Mouse (Mus musculus): ENCODE results near the gene Pnmt. TPM values are rescaled to one million over a fixed set of nuclear protein-coding genes. Genes with fewer than 3 reads are reported as not detected.

The Pnmt gene
- total RNA-seq, 2 experiments from 2014 or later, result not detected

DNA sequence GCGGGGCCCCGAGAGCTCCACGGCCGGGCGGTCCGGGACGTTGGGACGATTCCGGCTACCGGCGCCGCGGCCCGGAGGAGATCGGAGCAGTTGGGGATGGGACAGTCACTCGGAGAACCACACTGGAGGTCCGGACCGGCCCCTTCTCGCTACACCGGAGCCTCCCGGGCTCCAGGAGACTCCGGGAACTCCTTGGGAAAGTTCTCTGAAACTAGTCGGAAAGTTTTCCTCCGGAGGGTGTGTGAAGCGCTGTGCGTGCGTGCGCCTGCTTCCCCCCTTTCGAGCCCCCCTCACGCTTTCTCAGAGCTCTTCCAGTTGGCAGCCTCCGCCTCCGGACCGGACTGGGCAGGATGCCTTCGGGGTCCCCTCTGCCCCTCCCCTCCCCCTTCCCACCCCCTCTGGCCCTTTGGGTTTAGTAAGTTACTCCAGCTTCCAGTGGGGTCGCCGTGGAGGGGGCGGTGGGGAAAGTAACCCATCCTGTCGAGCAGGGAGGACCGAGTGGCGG, 26.6 kb downstream of the Pnmt start:
- peak in 1 of 2 experiments; percentile 21 for DNase-seq (ENCODE audit: low spot score in 2 of 2)

DNA sequence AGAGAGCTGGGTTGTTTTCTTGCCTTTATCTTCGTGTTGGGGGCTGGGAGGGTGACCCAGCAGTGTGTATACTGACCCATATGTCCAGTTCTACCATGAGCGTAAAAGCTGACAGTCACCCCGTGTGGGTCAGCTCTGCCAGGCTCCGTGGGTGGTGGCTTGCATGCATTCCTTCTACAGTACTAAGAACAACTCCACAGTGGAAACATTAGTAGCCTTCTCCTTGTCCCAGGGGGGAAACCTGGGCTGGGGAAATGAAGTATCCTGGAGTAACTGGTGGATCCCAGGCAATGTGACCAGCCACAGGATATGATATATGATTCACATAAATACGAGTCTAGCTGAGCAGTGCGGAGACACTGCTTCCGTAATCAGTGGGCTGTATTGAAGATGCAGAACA, 27.5 kb downstream of the Pnmt start:
- no peak for DNase-seq (ENCODE audit: low spot score in 2 of 2)

DNA sequence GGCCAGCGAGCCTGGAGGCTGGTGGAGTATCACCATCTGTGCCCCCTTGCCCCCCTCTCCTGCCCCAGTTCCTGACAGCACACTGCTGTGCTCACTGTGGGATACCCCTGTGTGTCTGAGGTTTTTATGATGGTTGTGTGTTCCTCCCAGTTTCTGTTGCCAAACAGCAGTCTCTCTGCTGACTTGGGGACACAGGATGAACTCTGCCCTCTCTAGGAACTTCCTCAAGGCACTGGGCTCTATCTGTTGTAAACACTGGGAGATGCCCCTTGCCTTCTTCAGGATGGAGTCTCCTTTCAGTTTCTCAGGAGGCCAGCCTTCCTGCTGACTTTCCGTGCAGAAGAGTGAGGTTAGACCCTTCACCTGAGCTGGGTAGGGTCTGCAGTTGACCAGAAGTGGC, 27.9 kb downstream of the Pnmt start:
- no peak for DNase-seq (ENCODE audit: low spot score in 2 of 2)

DNA sequence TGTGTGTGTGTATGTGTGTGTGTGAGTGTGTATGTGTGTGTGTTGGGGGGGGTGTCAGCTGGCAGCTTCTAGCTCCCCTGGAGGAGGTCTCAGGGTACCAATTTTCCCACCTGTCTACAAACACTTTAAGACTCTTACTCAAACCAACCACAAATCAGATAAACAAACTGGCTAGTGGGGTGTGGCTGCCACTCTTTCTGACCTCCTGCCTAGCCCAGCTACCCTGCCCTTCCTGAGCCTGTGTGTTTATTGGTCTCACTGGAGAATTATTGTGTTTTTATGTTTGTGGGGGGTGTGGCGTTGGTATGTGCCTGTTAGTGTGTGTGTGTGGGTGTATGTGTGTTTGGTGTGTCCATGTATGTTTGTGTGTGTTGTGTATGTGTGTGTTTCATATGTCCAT, 30.8 kb downstream of the Pnmt start:
- DNase-seq (ENCODE audit: low spot score in 2 of 2), result no peak

DNA sequence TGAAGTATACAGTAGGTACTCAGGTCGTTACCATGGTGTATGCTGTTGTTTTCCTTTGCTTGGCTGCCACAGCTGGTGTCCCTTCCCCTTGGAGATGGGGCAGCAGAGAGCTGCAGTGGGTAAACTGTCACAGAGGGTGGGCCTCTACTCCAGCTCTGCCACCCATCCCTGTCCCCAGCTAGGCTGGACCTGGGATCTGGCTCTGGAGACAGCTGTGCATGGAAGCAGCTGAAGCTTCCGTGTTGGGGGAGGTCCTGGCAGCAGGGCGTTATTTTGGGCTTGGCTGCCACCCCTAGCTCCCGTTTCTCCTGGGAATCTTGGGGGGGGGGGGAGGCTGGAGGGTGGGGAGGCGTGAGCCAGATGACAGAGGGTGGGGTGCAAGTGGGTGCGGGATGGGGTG, 32.0 kb downstream of the Pnmt start:
- DNase-seq (ENCODE audit: low spot score in 2 of 2), result no peak

DNA sequence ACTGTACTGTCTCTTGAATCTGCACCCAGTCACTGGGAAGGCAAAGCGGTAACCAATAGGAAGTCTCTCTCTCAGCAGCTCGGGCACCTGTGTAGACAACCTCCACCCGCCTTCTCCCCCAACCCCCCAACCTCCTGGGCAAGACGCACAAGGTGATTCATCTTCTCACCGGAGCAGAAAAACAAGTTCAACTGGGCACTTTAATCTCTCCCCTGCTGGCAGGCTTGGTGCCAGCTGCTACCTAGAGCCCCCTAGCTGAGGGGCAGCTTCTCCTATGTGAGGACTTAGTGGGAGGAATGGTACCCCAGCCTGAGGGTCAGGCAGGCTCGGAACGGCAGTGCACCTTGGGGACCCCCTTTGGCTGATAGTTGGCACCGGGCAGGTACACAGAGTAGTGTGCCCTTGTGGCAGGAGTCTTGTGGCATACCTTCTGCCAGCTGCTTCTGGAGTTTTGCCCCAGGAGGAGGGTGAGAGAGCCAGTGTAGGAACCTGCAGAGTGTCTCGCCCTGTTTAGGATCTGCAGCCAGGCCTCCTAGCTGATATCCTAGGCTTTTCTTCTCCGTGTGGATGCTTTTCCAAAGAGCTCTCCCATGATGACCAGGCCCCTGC, 32.8 kb downstream of the Pnmt start:
- DNase-seq (ENCODE audit: low spot score in 2 of 2), result no peak

DNA sequence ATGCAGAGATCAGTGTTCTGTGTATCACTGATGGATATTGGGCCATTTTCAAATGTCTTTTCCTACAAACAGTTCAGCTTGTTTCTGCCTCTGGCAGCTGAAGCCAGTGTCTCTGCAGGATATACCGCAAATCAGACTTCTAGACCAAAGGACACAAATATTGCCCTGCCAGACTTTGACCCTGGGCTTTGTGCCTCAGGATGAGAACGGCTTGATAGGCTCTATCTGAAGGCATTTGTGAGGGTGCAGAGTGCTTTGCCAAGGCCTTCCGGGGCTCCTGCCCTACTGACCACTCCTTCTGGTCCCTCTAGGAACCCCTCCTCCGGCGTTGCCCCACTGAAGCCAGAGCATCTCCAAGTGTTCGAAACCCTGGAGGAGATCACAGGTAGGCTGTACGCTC, 40.3 kb downstream of the Pnmt start:
- no peak for DNase-seq (ENCODE audit: low spot score in 2 of 2)

DNA sequence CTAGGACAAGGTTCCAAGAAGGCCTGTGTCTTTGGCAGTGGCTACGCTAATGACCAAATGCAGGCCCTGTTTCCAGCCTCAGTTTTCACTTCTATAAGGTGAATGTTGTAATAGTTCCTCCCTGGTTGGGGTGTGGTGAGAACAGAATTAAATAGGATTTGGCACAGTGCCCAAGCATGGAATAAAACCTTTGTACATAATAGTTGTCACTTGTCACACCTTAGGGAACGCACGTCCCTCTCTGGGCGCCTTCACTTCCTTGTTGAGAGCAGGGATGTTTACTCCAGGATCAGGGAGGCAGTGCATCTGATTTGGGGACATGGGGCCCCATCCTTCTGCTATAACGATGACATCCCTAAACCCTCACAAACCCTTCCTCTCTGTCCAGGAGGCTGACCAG, 42.2 kb downstream of the Pnmt start:
- no peak for DNase-seq (ENCODE audit: low spot score in 2 of 2)

DNA sequence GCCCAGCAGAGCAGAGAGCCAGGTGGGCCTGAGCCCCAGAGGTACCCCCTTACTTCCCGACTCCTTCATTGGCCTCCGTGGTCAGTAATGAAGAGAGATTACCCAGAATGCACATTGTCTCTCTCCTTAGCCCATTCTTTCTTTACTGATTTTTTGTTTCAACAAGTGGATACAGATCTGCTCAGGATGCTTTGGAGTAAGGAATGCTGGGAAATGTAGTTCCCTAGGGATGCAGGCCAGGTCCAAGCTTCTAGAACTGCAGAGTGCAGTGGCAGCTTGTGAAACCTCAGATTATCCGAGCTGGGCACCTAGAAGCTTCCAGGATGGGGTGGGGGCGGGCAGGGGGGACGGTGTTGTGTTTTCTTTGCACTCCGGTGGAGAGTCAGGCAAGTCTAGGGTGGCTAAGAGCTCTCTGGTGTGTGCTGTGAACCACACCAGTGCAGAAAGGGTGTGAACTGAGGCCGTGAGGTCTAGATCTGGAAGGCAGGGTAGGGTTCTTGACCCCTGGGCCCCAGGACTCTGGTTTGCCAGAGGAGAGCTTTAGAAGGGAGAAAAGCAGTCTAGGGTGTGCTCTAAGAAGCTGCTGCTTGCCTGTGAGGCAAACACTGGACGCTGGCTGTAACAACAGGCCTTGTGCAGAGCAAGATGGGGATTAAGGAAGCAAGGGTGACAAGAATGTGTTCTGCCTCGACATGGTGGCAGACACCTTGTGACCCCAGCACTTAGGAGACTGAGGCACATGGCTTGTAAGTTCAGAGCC, 45.7 kb downstream of the Pnmt start:
- DNase-seq (ENCODE audit: low spot score in 2 of 2), result no peak

DNA sequence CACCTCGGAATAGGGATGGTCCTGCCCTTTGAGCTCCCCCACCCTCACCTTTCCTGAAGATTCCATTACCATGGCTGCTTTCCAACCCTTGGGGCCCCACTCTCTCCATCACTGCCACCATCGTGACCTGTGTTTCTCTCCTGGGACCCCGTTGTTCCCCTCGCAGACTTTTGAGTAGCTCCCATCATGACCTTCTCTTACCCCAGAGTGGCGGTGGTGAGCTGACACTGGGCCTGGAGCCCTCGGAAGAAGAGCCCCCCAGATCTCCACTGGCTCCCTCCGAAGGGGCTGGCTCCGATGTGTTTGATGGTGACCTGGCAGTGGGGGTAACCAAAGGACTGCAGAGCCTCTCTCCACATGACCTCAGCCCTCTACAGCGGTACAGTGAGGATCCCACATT, 49.5 kb downstream of the Pnmt start:
- no peak for DNase-seq (ENCODE audit: low spot score in 2 of 2)

DNA sequence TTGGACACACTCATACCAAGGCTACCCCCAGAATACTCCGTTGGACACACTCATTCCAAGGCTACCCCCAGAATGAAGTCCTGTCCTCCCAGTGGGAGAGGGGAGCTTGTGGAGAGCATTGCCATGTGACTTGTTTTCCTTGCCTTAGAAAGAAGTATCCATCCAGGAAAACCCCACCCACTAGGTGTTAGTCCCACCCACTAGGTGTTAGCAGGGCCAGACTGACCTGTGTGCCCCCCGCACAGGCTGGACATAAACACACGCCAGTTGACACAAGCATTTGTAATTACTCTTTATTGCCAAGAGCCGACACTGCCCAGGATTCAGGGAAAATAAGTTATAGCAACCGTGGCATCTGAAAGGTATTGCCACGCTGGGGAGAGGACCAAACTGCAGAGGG, 51.2 kb downstream of the Pnmt start:
- DNase-seq (ENCODE audit: low spot score in 2 of 2), result no peak

Other genes with a start within 250 kb of the Pnmt start
- gene Fbxl20, start 236.0 kb upstream of the Pnmt start, total RNA-seq (2021), result 10 to 100 TPM; 27.8 to 32.0 TPM
- 10 to 100 TPM; 48.6 to 50.2 TPM for gene Med1, start 193.2 kb upstream of the Pnmt start, total RNA-seq (2021)
- 10 to 100 TPM; 34.1 to 36.5 TPM for gene Cdk12, start 183.4 kb upstream of the Pnmt start, total RNA-seq (2021)
- 100 to 1,000 TPM; 114 to 118 TPM for gene Neurod2, start 56.8 kb upstream of the Pnmt start, total RNA-seq (2021)
- 10 to 100 TPM; 17.5 to 24.1 TPM for gene Ppp1r1b, start 38.0 kb upstream of the Pnmt start, total RNA-seq (2021)
- gene Stard3, start 28.1 kb upstream of the Pnmt start, total RNA-seq (2021), result 10 to 100 TPM; 19.2 to 19.5 TPM
- gene Tcap, start 2.6 kb upstream of the Pnmt start, total RNA-seq (2021), result 1 to 10 TPM; 1.4 to 1.6 TPM
- gene Pgap3, start 14.0 kb downstream of the Pnmt start, total RNA-seq (2021), result 10 to 100 TPM in 1 of 2 experiments, 1 to 10 TPM in 1; 8.9 to 10.1 TPM
- gene Erbb2, start 26.0 kb downstream of the Pnmt start, total RNA-seq (2021), result 1 to 10 TPM; 3.3 to 4.2 TPM
- gene Mien1, start 52.5 kb downstream of the Pnmt start, total RNA-seq (2021), result 100 to 1,000 TPM; 108 to 110 TPM
- gene Grb7, start 59.9 kb downstream of the Pnmt start, total RNA-seq (2021), result 1 to 10 TPM; 1.0 to 1.8 TPM
- not detected for gene Ikzf3, start 159.6 kb downstream of the Pnmt start, total RNA-seq (2021)
- gene Zpbp2, start 164.6 kb downstream of the Pnmt start, total RNA-seq (2021), result not detected
- gene Ormdl3, start 200.9 kb downstream of the Pnmt start, total RNA-seq (2021), result 10 to 100 TPM; 53.6 to 56.9 TPM
- not detected for gene Lrrc3c, start 211.8 kb downstream of the Pnmt start, total RNA-seq (2021)
- gene Gm12355, start 239.2 kb downstream of the Pnmt start, total RNA-seq (2021), result 10 to 100 TPM; 14.1 to 17.2 TPM
- gene Gsdma3, start 239.9 kb downstream of the Pnmt start, total RNA-seq (2021), result under 1 TPM in 1 of 2 experiments, not detected in 1; 0.50 TPM

All from layer of hippocampus, postnatal 10 days (tissue).